Comparison of ENCODE assay signal across 10 mouse cellular contexts in the genomic region with DNA sequence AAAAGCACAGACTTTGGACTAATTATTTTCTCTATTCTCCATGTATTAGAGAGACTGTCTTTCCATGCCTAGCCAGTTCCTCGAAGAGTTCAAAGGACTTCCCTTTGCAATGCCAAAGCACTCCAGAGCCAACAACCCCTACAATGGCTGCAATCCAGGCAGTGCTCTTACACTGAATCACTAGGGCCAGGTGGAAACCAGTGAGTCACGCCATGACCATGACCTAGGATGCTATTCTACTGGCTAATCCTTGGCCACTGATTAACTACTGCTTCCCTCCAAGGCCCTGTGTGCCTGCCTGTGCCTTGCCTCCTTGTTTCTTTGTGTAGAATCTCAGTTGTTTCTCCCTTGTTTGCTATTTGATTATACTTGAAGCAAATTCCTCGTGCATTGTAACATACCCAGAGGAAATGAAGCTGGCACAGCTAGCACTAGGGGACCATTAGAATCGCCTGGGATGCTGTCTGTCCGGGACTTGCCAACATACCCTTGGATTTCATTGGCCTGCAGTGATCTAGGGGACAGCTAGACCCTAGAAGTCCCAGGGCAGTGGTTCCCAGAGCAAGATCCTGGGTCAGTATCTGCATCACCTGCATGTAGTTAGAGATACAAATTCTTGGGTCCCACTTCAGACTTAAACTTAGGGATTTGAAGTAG. TPM values are rescaled to one million over a fixed set of nuclear protein-coding genes. Genes with fewer than 3 reads are reported as not detected.
DNase-seq lines count a peak whose midpoint lies in the region; ATAC-seq and TF ChIP-seq lines count a peak whose summit lies in the region.
"Had no signal": no experiment of that assay in that cellular context is flagged by ENCODE, and none has a peak within 500 bp of the region (broad histone marks: within the 10 kb centered on the region; RNA-seq: fewer than 3 reads in every experiment).

No protein-coding gene starts in this region.

- H3K27me3 ChIP-seq in liver, postnatal 0 days (ENCODE audit: insufficient read depth, low read length) = no peaks in the 10 kb centered on the region
- no peaks in the 10 kb centered on the region for H3K27me3 ChIP-seq in liver, embryonic 12.5 days (replicated peaks)
- no peaks in the 10 kb centered on the region for H3K27me3 ChIP-seq in cerebellum, adult 2 months (ENCODE audit: control insufficient read depth, insufficient read depth, low read length)
- no peaks in the 10 kb centered on the region for H3K27me3 ChIP-seq in forebrain, embryonic 15.5 days
- no peaks in the 10 kb centered on the region for H3K27me3 ChIP-seq in forebrain, embryonic 16.5 days (replicated peaks; ENCODE audit: control insufficient read depth, insufficient read depth, low read length)

- ATAC-seq in liver, postnatal 0 days = peak; percentile 49; the same call in 1 of the 2 replicates
- no peak for ATAC-seq in liver, embryonic 12.5 days
- ATAC-seq in forebrain, embryonic 15.5 days (replicated peaks) = no peak
- ATAC-seq in forebrain, embryonic 16.5 days = no peak

- H3K27ac ChIP-seq in liver, postnatal 0 days (ENCODE audit: low read depth) = no peak overlapping the region
- H3K27ac ChIP-seq in liver, embryonic 12.5 days = no peak overlapping the region
- H3K27ac ChIP-seq in cerebellum, adult 2 months (ENCODE audit: insufficient read depth, low read length) = no peak overlapping the region
- no peak overlapping the region for H3K27ac ChIP-seq in forebrain, embryonic 15.5 days (replicated peaks)
- no peak overlapping the region for H3K27ac ChIP-seq in forebrain, embryonic 16.5 days (ENCODE audit: low read length)
- H3K27ac ChIP-seq: forebrain, embryonic 10.5 days had no signal

- H3K4me2 ChIP-seq in liver, postnatal 0 days (ENCODE audit: low read depth, low read length) = no peak overlapping the region
- no peak overlapping the region for H3K4me2 ChIP-seq in liver, embryonic 12.5 days
- no peak overlapping the region for H3K4me2 ChIP-seq in forebrain, embryonic 15.5 days (replicated peaks)
- no peak overlapping the region for H3K4me2 ChIP-seq in forebrain, embryonic 16.5 days (ENCODE audit: low read length)

- WGBS in liver, postnatal 0 days (ENCODE audit: insufficient replicate concordance) = 55% methylated on average over 5 of the region's 5 CpGs
- 53% methylated on average over 5 of the region's 5 CpGs for WGBS in liver, embryonic 12.5 days (ENCODE audit: insufficient replicate concordance)
- 48% methylated on average over 5 of the region's 5 CpGs for WGBS in cerebellum, adult 2 months
- 76% methylated on average over 5 of the region's 5 CpGs for whole genome bisulfite sequencing in forebrain, embryonic 15.5 days
- 78% methylated on average over 5 of the region's 5 CpGs for WGBS in forebrain, embryonic 16.5 days

- no peak for TF ChIP-seq CTCF in liver, postnatal 0 days (IDR thresholded peaks at IDR 0.05; ENCODE audit: low read depth)
- no peak for TF ChIP-seq CTCF in cerebellum, adult 2 months (IDR thresholded peaks at IDR 0.05; ENCODE audit: borderline replicate concordance, insufficient read depth, low read depth, low read length)

- no peaks in the 10 kb centered on the region for H3K4me1 ChIP-seq in liver, postnatal 0 days (ENCODE audit: insufficient read depth)
- peaks cover 13% of the 10 kb centered on the region; the same call in 1 of the 2 replicates for H3K4me1 ChIP-seq in liver, embryonic 12.5 days
- H3K4me1 ChIP-seq in cerebellum, adult 2 months (ENCODE audit: control insufficient read depth, insufficient read depth, low read length) = no peaks in the 10 kb centered on the region; the same call in 1 of the 2 replicates
- H3K4me1 ChIP-seq in forebrain, embryonic 15.5 days = peaks cover 7% of the 10 kb centered on the region
- peaks cover 7% of the 10 kb centered on the region for H3K4me1 ChIP-seq in forebrain, embryonic 16.5 days (replicated peaks; ENCODE audit: control insufficient read depth, insufficient read depth, low read length)

- no peaks in the 10 kb centered on the region for H3K9me3 ChIP-seq in liver, postnatal 0 days (ENCODE audit: low read length)
- H3K9me3 ChIP-seq in liver, embryonic 12.5 days (replicated peaks) = no peaks in the 10 kb centered on the region
- H3K9me3 ChIP-seq in forebrain, embryonic 15.5 days = no peaks in the 10 kb centered on the region
- no peaks in the 10 kb centered on the region for H3K9me3 ChIP-seq in forebrain, embryonic 16.5 days (ENCODE audit: control insufficient read depth, low read length)
- H3K9me3 ChIP-seq: forebrain, embryonic 10.5 days had no signal

- no peak for TF ChIP-seq POLR2A in cerebellum, adult 2 months (IDR thresholded peaks at IDR 0.05; ENCODE audit: borderline replicate concordance, insufficient read depth, low read length)

- no peak for DNase-seq in liver, postnatal 0 days
- DNase-seq in Muller cell, postnatal 12 days (ENCODE audit: inconsistent ontology term) = peak; percentile 88
- DNase-seq in brain, adult 2 months (ENCODE audit: low read depth, low spot score) = peak; percentile 31
- DNase-seq in kidney, postnatal 25 days = peak; percentile 70 to 90
- DNase-seq in cerebellum, adult 2 months = no peak
- DNase-seq: right cerebral cortex, adult 18-20 months had no signal

- no peak for TF ChIP-seq EP300 in liver, postnatal 0 days (IDR thresholded peaks at IDR 0.05; ENCODE audit: low read depth)

- H3K9ac ChIP-seq in liver, postnatal 0 days (replicated peaks) = no peak overlapping the region
- no peak overlapping the region for H3K9ac ChIP-seq in liver, embryonic 12.5 days
- H3K9ac ChIP-seq in forebrain, embryonic 15.5 days (replicated peaks) = no peak overlapping the region
- H3K9ac ChIP-seq in forebrain, embryonic 16.5 days (replicated peaks; ENCODE audit: low read depth, low read length) = no peak overlapping the region

- no peak overlapping the region for H3K4me3 ChIP-seq in liver, postnatal 0 days (ENCODE audit: low read depth, low read length)
- H3K4me3 ChIP-seq in liver, embryonic 12.5 days = no peak overlapping the region
- H3K4me3 ChIP-seq in cerebellum, adult 2 months (replicated peaks; ENCODE audit: insufficient read depth, low read depth, low read length) = no peak overlapping the region
- no peak overlapping the region for H3K4me3 ChIP-seq in forebrain, embryonic 15.5 days
- no peak overlapping the region for H3K4me3 ChIP-seq in forebrain, embryonic 16.5 days (replicated peaks; ENCODE audit: low read length)
- H3K4me3 ChIP-seq: forebrain, embryonic 10.5 days had no signal

- H3K36me3 ChIP-seq in liver, postnatal 0 days (replicated peaks; ENCODE audit: insufficient read depth, low read length) = no peaks in the 10 kb centered on the region
- no peaks in the 10 kb centered on the region for H3K36me3 ChIP-seq in liver, embryonic 12.5 days
- peaks cover 17% of the 10 kb centered on the region for H3K36me3 ChIP-seq in forebrain, embryonic 15.5 days
- peaks cover 6% of the 10 kb centered on the region for H3K36me3 ChIP-seq in forebrain, embryonic 16.5 days (ENCODE audit: control insufficient read depth, insufficient read depth)

RNA-seq across cellular contexts. Expression of a gene that starts 29.1 kb away (rescaled TPM):
- polyA plus RNA-seq in liver, postnatal 0 days (2015; fragmentation: Nextera tagmentation; extraction: Ambion mirVana) = 0.06 and 0.18 TPM in 2 replicates
- polyA plus RNA-seq in liver, embryonic 12.5 days (2016; fragmentation: Nextera tagmentation; extraction: Ambion mirVana) = 0.29 and 0.50 TPM in 2 replicates
- 0.03 and 0.08 TPM in 2 replicates for polyA plus RNA-seq in cerebellum, adult 2 months (2012; rRNA removed)
- polyA plus RNA-seq in forebrain, embryonic 15.5 days (2015; fragmentation: Nextera tagmentation; extraction: Ambion mirVana) = 0.11 TPM in 2 replicates
- 0.09 and 0.10 TPM in 2 replicates for polyA plus RNA-seq in forebrain, embryonic 16.5 days (2015; fragmentation: Nextera tagmentation; extraction: Ambion mirVana)

Comparison
In these comparisons a context has a peak if more than half of its experiments do, and no peak if none do; other contexts are left out.
1. DNase-seq: peak in Muller cell, postnatal 12 days (single experiment), brain, adult 2 months (single experiment) and kidney, postnatal 25 days (2 of 2); none in liver, postnatal 0 days (single experiment) and cerebellum, adult 2 months (0 of 2).